Mouse (Mus musculus): ENCODE data around the gene Spice1.
A peak's percentile ranks its signal among the peaks of the same experiment; 100 is the strongest.

The Spice1 gene

DNA sequence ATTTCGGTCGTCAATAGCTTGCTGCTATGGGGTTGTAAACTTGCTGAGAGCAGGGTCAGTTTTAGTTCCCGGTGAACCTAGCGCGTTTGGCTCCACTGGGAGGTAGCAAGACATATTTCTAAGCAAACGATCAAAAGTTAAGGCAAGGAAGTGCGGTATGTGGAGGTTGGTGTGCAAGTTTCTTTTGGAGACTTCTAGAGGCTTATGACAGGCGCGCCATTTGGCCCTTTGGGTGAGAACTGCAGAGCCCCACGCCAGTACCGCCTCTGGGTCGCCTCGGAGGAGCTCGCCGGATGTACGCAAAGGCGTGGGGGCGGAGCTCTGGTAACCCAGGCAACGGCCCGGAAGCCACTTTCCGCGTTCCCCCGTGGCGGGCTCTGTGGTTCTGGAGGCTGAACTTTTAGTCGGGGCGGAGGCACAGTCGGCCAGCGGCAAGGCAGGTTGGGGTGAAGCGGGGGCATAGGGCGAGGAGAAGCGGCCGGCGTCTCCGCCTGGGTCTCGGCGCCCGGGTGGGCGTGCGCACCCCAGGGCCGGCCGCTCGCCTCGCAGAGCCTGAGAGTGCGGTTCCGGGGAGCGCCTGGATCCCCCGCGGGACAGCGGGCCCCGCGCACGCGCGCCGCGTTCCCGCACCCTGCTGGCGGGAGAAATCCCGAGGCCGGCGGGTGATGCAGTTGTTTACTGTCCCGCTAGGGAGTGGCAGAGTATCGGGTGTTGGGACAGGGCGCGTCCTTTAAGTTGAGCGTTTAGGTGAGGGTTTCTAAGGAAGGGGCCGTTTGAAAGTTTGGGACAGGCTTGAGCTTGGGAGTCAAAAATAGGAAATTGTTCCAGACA is at the start of gene Spice1:
Spice1 (plus strand) TSS at position 51 of the 831 bp plus-strand sequence.
- DNase-seq: peak; percentile 93 to 96

DNA sequence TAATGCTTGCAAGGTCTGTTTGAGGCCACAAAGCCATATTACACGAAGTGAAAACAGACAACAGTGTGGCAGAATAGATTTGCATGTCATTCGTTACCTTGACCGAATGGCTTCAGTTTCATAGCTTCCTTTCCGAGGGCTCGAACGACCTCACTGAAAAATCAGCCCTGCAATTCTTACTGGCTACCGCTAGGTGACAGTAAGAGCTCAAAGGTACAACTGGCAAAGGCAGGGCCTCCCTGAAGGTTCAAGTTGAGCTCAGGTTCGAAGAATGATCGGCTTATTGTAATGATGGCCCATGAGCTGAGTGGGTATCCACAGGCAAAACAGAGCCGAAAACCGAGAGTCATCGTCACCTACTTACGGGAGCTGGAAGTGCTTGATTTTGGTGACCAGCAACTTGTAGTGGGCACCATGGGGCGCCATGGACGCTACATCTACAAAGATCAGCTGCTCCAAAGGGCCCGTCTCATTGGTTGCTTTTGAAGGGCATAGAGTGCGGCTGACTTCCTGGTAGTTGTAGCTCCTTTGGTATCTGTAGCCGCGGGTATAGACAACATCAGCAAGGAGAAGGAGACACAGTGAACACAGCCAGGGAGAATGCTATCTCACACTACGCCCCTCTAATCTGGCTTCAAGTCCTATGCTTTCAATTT is 47.4 kb upstream of the Spice1 start:
- DNase-seq: no peak

DNA sequence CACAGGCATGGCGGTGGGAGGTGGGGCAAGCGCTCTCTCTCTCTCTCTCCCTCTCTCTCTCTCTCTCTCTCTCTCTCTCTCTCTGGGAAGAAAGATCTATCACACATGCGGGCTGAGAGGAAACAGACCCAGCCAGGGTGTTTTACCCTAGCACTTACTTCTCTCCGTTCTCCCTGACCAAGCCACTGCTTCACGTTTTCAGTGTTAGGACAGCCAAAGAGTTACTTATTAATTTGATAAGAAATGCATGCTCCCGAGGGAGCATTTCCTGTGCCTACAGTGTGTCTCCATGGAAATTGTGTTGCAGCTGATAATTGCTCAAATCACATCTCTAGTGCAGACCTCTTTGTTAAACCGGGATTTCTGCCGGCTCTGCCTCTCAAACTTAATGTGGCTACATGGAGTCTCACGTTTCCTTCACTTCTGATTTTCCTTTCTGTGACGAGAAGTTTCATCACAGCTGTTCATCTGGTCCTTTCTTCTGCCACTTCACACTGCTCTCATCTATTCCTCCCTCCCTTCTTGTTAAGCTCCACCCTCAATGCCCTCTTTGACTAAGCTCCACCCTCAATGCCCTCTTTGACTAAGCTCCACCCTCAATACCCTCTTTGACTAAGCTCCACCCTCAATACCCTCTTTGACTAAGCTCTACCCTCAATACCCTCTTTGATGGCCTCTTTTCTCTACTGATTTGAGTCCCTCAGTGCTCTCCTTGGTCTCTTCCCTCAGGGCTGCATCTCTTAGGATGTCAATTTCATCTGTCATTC is 44.6 kb upstream of the Spice1 start:
- no peak for DNase-seq

DNA sequence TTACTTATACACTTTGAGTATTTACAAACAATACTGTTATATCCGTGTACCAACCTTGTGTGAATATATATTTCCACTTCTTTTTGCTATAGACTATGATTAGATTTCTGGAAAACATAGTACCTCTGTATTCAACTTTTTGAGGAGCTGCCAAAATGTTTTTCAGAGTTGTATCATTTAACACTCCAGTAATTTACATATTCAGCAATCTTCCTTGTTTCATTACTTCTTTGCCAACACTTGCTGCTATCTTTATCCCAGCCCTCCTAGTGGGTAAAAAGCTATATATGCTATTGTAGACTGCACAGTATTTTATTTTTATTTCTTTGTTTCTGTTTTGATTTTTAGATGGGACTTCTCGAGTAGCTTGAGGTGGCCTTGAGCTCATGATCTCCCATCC is 43.1 kb upstream of the Spice1 start:
- no peak for DNase-seq

DNA sequence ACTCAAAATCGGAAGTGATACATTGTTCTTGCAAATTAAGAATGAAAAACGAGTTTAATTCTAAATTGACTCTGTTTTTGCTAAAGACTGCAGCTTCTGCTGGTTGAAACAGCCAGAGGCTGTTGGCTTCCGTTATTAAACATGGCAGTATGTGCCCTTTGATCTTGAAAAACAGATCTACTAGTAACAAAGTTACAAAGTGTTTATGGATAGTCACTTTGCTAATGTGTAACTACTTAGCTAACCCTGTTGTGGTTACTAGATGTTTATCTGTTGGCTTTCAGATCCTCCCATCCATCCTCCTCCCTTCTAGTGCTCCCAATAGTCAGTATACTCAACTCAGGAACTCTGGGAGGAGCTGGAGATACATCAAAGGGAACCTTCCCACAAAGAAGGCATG is 41.3 kb upstream of the Spice1 start:
- no peak for DNase-seq

DNA sequence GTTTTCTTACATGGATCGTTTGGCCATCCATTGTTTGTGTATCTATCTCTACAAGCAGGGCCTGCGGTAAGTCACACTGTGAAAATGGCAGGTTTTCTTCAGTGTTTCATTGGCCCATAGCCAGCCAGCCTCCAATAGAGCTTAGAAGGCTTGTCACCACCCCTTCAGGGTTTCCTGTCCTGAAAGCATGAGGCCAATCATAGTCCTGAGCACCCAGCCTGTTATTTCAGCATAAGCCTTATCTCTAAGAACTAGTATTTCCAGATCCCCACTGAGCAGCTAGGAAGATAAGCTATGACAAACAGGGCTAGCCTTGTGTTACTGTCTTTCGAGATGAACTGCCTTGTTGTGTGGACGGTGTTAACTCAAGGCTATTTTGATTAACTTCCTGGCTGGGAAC is 33.5 kb upstream of the Spice1 start:
- no peak for DNase-seq

DNA sequence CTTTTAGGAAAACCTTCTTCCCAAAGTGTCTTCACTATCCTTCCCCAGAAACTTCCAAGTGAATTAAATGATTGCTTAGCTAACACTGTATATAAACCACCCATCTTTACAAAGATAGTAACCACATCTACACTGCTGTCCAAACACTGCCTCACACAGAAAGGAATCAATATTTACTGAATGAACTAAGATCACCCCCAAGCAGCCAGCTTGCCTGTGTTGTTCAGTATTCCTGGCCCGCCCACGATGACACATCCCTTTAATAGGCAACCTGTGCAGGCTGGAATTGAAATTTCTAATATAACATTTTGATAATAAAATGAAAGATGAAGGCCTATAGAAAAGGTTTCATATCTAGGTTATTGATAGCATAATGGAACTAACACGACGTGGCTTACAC is 30.6 kb upstream of the Spice1 start:
- DNase-seq: no peak

DNA sequence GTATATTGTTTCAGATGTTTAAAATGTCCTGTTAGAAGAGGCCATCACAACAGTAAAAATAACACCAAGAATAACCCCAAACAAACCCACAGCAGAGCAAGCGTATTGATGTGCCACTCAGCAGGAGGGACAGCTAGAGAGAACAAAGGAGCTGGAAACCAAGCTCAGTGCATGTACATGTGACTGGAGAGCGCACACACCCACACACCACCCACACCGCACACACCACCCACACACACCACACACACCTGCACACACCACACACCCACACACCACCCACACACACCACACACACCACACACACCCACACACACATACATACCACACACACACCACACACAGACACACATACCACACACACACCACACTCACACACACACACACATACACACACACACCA is 26.7 kb upstream of the Spice1 start:
- DNase-seq: no peak

DNA sequence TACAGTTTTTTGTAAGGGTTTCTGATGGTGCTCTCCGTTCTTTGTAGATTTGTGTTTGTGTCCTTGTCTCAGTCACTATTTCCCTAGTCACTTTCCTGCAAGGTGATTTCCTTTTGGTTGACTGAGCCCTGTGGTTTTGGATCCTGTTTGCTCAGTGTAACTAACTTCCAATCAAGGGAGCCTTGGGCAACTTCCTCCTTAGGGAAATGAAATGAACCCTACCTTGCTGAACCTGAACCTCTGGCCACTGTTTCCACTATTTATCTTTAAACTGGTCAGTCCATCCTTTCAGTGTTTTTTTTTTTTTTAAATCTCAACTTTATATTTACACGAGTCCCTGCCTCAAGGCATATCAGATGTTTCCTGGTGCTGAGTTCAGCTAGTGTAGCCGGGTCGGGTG is 18.3 kb upstream of the Spice1 start:
- no peak for DNase-seq

DNA sequence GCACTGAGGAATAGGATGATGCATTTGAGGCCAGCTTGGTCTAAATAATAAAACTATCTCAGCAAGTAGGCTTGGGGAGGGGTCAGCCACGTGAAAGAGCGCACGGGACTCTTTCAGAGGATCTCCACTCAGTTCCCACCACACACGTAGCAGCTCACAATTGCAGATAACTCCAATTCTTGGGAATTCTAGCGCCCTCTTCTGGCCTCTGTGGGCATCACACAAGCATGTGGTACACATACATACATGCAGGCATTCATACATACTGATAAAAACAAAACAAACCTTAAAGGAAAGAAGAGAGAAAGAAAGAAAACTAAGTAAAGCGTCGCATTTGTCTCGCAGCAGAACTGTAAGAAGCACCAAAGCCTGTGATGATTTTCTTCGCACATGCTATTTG is 16.3 kb upstream of the Spice1 start:
- DNase-seq: peak; percentile 38 to 40

DNA sequence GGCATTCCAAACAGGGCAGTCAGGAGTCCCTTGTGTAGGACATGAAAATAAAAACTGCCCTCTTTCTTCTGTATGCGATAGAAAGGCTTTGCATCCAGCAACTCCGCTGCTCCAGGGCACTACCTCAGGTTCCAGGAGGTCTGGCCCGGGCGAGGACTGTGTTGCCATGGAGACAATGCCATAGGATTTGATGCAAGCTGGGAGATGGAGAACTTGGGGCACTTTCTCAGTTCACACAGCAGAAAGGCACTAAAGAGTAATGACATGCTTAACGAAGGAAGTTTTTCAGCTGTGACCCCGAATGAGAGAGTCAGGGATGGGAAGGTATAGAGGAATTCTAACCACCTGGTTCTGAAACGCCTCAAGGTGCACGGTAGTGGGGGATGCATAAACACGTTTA is 15.8 kb upstream of the Spice1 start:
- DNase-seq: peak; percentile 41 to 46

DNA sequence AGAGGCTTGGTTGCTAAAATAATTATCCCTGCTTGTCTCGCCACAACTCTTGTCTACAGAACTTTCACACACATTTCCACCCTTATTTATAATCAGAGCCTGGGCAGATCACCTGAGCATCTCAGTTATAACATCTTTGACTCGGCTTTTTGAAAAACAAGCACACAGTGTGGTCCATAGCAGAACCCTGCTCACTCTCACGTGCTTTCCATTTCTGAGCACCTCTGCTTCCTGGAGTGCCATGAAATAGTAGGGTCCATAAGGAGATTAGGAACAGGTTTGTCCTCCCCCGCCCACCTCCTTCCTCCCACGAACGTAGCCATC is 15.3 kb upstream of the Spice1 start:
- DNase-seq: no peak

DNA sequence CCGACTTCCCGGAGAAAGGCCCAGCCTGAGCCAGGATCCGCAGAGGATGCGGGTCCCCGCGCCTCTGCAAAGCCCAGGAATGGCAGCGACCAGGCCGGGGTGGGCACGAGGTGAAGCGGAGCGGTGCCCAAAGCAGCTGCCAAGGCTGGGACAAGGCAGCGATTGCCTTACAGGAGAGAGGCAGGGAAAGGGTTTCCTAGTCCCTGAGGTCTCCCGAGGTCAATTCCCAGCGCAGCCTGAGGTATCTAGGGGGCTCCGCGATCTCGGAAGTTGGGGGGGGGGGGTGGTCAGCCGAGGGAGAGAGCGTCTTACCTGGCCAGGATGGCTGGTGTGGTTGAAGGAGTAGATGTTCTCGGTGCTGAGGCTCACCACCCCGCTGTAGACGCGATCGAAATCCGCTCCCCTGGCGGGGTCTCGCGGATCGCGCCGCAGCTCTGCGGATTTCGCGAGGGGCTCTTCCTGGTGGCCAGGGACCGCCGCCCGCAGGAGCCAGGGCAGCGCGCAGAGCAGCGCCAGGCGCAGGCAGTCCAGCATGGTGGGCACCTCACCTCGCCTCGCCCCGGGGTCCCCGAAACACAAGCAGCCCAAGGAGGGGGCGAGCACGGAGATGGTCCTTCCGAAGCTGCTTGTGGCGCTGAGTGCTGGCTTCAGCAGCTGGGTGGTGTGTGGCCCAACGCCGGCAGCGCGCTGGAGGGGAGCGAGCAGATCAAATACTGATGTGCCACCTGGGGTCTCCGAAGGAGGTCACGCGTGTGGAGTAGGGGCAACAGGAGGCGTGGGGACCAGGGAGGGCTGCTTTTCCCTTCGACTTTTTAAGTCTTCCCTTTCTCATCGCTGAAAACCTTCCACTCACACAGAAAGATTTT is 14.7 kb upstream of the Spice1 start:
- peak; percentile 57 to 59 for DNase-seq

DNA sequence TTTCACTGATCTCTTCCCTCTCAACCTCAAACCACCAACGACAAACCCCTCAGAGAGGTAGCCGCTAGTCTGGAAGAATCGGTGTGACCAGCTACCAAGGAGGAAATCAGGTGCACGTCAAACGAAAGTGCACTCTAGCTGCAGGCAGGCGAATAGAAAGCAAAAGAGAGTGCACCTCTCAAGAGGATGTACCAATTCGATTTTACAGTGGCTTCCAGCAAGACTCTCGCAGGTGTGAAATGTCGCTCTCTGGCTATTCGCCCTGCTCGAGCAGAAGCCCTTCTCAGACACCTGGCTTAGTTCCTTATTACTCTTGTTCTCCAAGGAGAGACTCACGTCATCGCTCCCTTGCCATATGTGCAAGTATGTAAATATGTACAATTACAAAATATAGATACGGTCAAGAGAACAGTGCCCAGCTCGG is 14.0 kb upstream of the Spice1 start, which contains the start of gene Sidt1:
Sidt1 (minus strand) TSS at position 336 of the 424 bp plus-strand sequence.
- peak; percentile 62 to 76 for DNase-seq

DNA sequence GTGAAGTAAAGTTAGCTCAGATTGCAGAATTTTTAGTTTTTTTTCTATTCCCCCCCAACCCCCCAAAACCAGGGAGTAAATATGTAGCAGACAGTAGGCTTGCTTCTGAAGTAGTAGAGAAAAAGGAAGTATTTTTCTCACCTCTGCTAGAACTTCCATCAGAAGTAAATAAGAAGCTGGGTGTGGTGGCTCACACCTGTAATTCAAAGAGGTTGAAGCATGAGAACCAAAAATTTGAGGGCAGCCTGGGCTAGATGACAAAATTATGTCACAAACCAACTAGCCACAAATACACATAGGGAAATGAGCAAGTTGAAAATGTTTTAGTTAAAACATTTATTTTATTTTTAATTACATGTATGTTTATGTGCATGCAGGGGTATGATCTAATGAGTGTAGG is 9.4 kb upstream of the Spice1 start:
- no peak for DNase-seq

DNA sequence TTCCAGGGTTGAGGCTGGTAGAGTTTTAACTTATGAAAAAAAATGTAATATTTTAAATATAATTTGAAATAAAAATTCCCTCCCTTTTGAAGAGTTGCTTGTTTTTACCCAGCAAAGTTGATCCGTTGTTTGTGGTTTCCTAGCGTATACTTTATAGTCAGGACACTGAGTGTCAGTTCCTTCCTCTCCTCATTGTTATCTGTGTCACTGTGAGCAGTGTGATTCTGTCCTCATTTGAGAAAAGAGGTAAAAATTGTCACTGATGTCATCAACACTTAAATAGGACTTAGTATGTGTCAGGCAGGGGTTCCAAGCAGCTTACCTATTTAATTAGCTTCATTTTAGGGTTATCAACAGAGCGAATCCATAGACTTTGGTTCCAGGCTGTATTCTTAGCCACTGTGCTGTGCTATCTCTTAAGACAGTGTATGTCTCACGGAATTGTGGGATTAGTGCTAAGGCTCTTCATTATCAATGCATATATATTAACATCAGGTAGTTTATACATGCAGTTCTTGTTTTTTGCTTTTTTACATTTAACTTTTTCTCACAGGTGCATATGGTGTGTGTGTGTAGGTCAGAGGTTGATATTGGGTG is 3.0 kb downstream of the Spice1 start:
- no peak for DNase-seq

DNA sequence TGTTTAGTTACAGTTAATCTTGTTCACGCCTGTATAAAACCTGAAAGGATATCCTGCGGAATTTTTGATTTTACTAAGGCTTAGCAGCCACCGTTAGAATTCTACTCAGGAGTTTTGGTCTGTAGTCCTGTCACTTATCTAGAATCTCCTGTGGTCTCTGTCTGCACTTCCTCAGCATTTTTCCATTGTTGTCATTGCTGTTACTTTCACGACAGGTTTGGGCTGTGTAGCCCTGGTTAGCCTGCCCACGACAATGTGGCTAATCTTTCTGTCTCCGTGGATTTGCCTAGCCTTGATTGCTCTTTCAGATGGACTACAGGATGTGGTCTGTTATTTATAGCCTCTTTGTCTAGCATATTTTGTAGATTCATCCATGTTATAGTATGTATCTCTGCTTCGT is 9.4 kb downstream of the Spice1 start:
- DNase-seq: no peak

DNA sequence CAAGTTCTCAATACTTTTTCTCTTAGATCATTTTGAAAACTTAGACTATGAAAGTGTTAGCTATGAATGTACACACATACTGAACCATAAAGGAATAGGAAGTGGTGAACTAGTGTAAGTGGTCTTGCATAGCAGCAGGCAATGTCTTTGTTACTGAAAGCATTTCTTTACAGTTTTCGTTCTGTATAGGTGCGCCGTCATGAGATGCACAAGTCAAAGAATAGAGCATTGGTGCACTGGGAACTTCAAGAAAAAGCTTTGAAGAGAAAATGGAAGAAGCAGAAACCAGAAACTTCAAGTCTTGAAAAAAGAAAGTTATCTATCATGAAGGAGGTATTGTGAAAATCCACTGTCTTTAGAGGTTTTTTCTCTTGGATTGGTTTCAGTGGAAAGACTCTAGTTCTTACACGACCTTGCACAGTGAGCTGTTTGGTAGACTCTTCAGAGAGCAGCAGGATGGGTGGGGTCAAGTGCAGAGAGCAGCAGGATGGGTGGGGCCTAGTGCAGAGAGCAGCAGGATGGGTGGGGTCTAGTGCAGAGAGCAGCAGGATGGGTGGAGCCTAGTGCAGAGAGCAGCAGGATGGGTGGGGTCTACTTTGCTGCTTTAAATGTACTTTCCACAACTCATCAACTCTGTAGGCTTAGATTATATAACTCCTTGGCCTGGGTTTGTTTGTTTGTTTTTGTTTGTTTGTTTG is 10.8 kb downstream of the Spice1 start:
- no peak for DNase-seq

DNA sequence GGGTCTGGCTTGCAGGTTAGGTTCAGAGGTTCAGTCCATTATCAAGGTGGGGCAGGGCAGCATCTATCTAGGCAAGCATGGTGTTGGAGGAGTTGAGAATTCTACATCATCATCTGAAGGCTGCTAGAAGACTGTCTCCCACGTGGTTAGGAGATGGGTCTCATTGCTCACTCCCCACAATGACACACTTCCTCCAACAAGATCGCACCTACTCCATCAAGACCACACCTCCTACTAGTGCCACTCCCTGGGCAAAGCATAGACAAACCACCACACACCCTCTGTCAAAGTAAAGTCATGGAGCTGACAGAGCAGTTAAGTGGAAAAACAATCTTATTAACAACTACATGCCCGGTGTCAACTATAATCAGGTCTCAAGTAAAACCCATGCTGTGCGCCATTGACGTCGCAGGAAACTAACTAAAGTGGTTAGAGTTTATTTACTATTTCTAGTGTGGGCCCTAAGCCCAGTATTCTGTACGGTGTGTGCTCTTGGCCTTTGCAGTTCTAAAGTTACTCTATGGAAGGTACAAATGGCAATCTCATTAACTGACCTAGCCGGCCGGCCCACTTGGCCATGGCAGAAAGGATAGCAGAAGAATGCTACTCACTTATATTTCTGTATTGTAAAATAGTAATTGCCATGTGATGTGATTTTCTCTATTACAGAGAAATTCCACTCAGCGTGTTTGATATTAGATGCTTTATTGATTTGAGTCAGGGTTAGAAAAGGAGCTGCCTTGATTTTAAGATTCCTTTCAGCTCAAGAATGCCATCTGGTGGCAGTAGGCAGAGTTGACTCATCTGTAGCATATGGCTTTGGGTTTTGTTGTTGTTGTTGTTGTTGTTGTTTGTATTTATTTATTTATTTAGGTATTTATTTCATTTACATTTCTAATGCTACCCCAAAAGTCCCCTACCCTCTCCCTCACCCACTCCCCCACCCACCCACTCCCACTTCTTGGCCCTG is 15.3 kb downstream of the Spice1 start:
- peak; percentile 36 to 58 for DNase-seq

DNA sequence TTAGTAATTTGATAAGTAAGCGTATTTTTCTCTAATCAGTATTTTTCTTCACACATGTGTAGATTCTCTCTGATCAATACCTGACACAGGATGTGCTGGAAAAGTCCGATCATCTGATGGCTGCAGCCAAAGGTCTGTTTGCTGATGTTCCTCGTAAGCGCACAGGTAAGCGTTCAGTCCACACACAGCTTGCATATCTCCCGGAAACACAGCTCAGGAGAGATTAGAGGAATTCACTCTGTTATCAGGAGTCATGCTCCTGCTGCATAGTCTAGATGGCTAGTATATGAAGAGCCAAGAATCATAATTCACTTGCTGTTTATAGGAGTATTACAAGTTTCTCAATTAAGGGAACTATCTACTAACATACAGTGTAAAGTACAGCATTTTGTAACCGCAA is 18.6 kb downstream of the Spice1 start:
- no peak for DNase-seq

Data from cerebellum, postnatal 36 days (tissue).